Mouse (Mus musculus) heart, adult 10 weeks (tissue): Measurements from ENCODE around the gene Chd8. TPM values are rescaled to one million over a fixed set of nuclear protein-coding genes. Genes with fewer than 3 reads are reported as not detected.

Experiments used
- polyA plus RNA-seq: library from polyadenylated mRNA; stranded (reverse); fragments of 350-450 nt; fragmentation: Illumina TruSeq; extraction: RNeasy Lipid Tissue Mini Kit (QIAGEN cat#74804); gene quantifications from one replicate; pipeline ENCODE4 v1.2.3, GENCODE M21; 2014; ENCODE audit warnings: low read depth, low replicate concordance

Chd8 gene
- polyA plus RNA-seq: 25.2 TPM

GRCm38 (mm10) chr14:52257484-52258213 is at the start of gene Chd8:
Gene Chd8, minus strand, starts transcription at chr14:52257780.

GRCm38 (mm10) chr14:52304644-52305271 is 47.2 kb upstream of the Chd8 start, which contains the start of gene Mettl3:
Gene Mettl3, minus strand, starts transcription at chr14:52305128.

GRCm38 (mm10) chr14:52278932-52279746 is 21.6 kb upstream of the Chd8 start, which contains the start of the genes Tox4 and Rab2b:
Gene Tox4, plus strand, starts transcription at chr14:52279146.
Gene Rab2b, minus strand, starts transcription at chr14:52279545.

GRCm38 (mm10) chr14:52197156-52197878 is 60.3 kb downstream of the Chd8 start, which contains the start of gene Supt16:
Gene Supt16, minus strand, starts transcription at chr14:52197416.

Other genes with a start within 250 kb of the Chd8 start
- gene Tmem253, start 242.1 kb downstream of the Chd8 start, polyA plus RNA-seq: 5.3 TPM
- 29.1 TPM for gene Zfp219, start 237.0 kb downstream of the Chd8 start, polyA plus RNA-seq
- not detected for gene Olfr221, start 215.3 kb downstream of the Chd8 start, polyA plus RNA-seq
- gene Hnrnpc, start 153.8 kb downstream of the Chd8 start, polyA plus RNA-seq: 157 TPM
- 0.94 TPM for gene Rpgrip1, start 147.1 kb downstream of the Chd8 start, polyA plus RNA-seq
- 16.8 TPM for gene Supt16, start 60.4 kb downstream of the Chd8 start, polyA plus RNA-seq
- 20.1 TPM for gene Tox4, start 21.4 kb upstream of the Chd8 start, polyA plus RNA-seq
- 6.3 TPM for gene Rab2b, start 21.8 kb upstream of the Chd8 start, polyA plus RNA-seq
- 22.1 TPM for gene Mettl3, start 47.3 kb upstream of the Chd8 start, polyA plus RNA-seq
- gene Sall2, start 71.0 kb upstream of the Chd8 start, polyA plus RNA-seq: 1.6 TPM
- gene Olfr1513, start 98.6 kb upstream of the Chd8 start, polyA plus RNA-seq: not detected
- gene Olfr1512, start 121.4 kb upstream of the Chd8 start, polyA plus RNA-seq: not detected
- gene Olfr1511, start 139.6 kb upstream of the Chd8 start, polyA plus RNA-seq: not detected
- not detected for gene Olfr1510, start 156.6 kb upstream of the Chd8 start, polyA plus RNA-seq
- gene Olfr1509, start 185.2 kb upstream of the Chd8 start, polyA plus RNA-seq: not detected
- gene Olfr1508, start 209.7 kb upstream of the Chd8 start, polyA plus RNA-seq: not detected
- not detected for gene Olfr1507, start 238.0 kb upstream of the Chd8 start, polyA plus RNA-seq